Mouse (Mus musculus) spleen, adult 2 months (tissue): ENCODE results near the gene Zbtb17.

Experiments
- CTCF ChIP-seq: fragments of 200-500 bp; IDR thresholded peaks from 2 replicates; pipeline ENCODE4 v1.5.1; 2011; ENCODE audit warnings: mild to moderate bottlenecking, inconsistent platforms; ENCODE audit not compliant: insufficient read depth, insufficient read length, insufficient replicate concordance; ENCODE audit errors: extremely low read depth
- POLR2A ChIP-seq: fragments of 200-500 bp; IDR thresholded peaks from 2 replicates; pipeline ENCODE4 v1.6.1; 2011; ENCODE audit warnings: low read depth, low read length, inconsistent platforms

DNA sequence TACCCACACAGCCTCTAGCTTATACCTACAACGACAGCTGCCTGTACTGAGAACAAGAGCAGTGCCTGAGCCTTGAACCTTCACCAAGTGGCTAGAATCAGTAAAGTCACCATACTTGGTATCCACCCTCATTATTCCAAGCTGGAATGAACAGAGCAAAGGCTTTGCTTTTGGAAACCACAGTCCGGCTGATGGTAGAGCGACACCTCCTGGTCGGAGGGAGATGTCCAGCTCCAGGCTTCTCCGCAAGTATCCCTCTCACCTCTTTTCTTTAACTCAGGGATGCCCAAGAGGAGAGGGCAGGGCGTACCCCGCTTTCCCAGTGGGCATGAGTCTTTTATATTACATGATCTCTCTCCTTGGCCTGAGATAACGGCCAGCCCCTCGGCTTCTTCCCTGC is 14.6 kb upstream of the Zbtb17 start:
- TF ChIP-seq CTCF (peak; percentile 41; the same call in 1 of the 2 replicates), POLR2A (no peak)
